Mouse (Mus musculus) forebrain, postnatal 0 days (tissue): ENCODE results near the gene Rarres2. TPM values are rescaled to one million over a fixed set of nuclear protein-coding genes. Genes with fewer than 3 reads are reported as not detected.
A peak's percentile ranks its signal among the peaks of the same experiment; 100 is the strongest.

Experiments used
- ATAC-seq: fragments of 200-750 bp; cut with Nextera tagmentation; 2 replicates; pipeline ENCODE4 v1.8.0; 2017; ENCODE audit warnings: mild to moderate bottlenecking, moderate library complexity
- DNase-seq: peaks from one replicate; pipeline ENCODE4 v3.0.0-alpha.2; 2015
- H3K27ac ChIP-seq: fragments of 300-500 bp; sonication (generic); 2 replicates; pipeline ENCODE4 v1.5.1; 2014; ENCODE audit warnings: low read depth, mild to moderate bottlenecking, antibody characterized with exemption, low read length, moderate library complexity, mixed read lengths
- H3K27me3 ChIP-seq: fragments of 300-500 bp; sonication (generic); 2 replicates; pipeline ENCODE4 v1.6.1; 2014; ENCODE audit warnings: mild to moderate bottlenecking, low read length, mixed read lengths; ENCODE audit not compliant: insufficient read depth
- H3K36me3 ChIP-seq: fragments of 300-500 bp; sonication (generic); 2 replicates; pipeline ENCODE4 v1.6.1; 2014; ENCODE audit warnings: mild to moderate bottlenecking, moderate library complexity; ENCODE audit not compliant: insufficient read depth
- H3K4me1 ChIP-seq: fragments of 300-500 bp; sonication (generic); 2 replicates; pipeline ENCODE4 v1.6.1; 2014; ENCODE audit warnings: antibody characterized with exemption; ENCODE audit not compliant: insufficient read depth
- H3K4me2 ChIP-seq: fragments of 300-500 bp; sonication (generic); 2 replicates; pipeline ENCODE4 v1.6.1; 2014; ENCODE audit warnings: low read depth, mild to moderate bottlenecking, moderate library complexity
- H3K4me3 ChIP-seq: fragments of 300-500 bp; sonication (generic); 2 replicates; pipeline ENCODE4 v1.5.1; 2014; ENCODE audit warnings: low read depth, low read length, mixed read lengths
- H3K9ac ChIP-seq: fragments of 300-500 bp; sonication (generic); 2 replicates; pipeline ENCODE4 v1.6.1; 2014; ENCODE audit warnings: mild to moderate bottlenecking
- H3K9me3 ChIP-seq: fragments of 300-500 bp; sonication (generic); 2 replicates; pipeline ENCODE4 v1.6.1; 2016; ENCODE audit warnings: low read length
- CTCF ChIP-seq: sonication (generic); IDR thresholded peaks from 2 replicates; pipeline ENCODE4 v1.5.1; 2016; ENCODE audit warnings: antibody characterized with exemption, control low read depth, low read depth
- WGBS: fragments of 180-500 bp; shearing (Covaris S2); extraction: QIAGEN DNeasy Blood & Tissue Kit; methylation state at CpG from one replicate; pipeline ENCODE4 v1.1.7; 2014; 5-methylcytosine and 5-hydroxymethylcytosine counted together
- polyA plus RNA-seq: library from polyadenylated mRNA; unstranded; fragments of >200 nt; fragmentation: Nextera tagmentation; extraction: Ambion mirVana; gene quantifications from 2 replicates; pipeline ENCODE4 v1.2.1, GENCODE M21; 2015
- total RNA-seq: library from RNA; depleted of rRNA; stranded (reverse); fragments of >200 nt; gene quantifications from 2 replicates; pipeline ENCODE4 v1.2.3, GENCODE M21; 2014; rRNA removed

The Rarres2 gene
- 8.0 and 9.1 TPM in 2 replicates for total RNA-seq
- polyA plus RNA-seq = 12.0 and 13.1 TPM in 2 replicates

DNA sequence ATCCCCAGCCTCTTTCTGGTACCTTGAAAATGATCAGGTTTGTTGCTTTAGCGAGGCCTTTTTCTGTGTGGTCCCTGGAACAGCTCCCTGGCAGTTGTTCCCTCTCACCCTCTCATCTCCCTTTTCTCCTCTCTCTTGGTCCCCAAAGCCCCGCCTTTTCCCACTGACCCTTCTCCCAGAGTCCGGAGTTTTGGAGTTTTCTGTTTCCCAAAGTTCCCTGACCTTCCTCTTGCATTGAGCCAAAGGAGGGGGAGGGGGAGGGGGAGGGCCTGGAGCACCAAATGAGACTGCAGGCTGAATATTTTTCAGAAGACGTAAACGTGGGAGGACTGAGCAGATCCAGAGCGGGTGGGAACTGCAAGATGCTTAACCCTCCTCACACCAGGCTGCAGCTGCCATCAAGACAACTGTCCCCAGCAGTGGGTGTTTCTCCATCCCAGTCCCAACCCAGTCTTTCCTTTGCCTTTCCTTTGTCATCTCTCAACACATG is at the start of gene Rarres2:
Gene Rarres2 (minus strand): TSS at position 218 of the 490 bp plus-strand sequence.
- DNase-seq (no peak), ATAC-seq (no peak)
- H3K36me3 ChIP-seq = peaks cover 3% of the 10 kb centered on the region; the same call in 1 of the 2 replicates
- no peaks in the 10 kb centered on the region for H3K9me3 ChIP-seq
- 37% methylated on average over 6 of the region's 6 CpGs for WGBS
- no peaks in the 10 kb centered on the region for H3K27me3 ChIP-seq
- no peak within 1 kb of the TSS for H3K4me2 ChIP-seq
- no peak within 1 kb of the TSS for H3K4me3 ChIP-seq
- no peak within 1 kb of the TSS for H3K27ac ChIP-seq
- no peak for TF ChIP-seq CTCF
- no peaks in the 10 kb centered on the region for H3K4me1 ChIP-seq
- no peak within 1 kb of the TSS for H3K9ac ChIP-seq

DNA sequence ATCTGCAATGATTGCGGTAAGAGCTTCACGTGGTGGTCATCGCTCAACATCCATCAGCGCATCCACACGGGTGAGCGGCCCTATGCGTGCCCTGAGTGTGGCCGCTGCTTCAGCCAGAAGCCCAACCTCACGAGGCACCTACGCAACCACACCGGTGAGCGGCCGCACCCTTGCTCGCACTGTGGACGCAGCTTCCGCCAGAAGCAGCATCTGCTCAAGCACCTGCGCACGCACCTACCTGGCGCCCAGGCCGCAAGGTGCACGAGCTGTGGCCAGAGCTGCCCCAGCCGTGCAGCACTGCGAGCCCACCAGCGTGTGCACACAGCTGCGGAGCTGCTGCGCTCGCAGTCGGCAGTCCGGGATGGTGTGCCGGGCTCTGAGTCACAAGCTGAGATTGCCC is 47.4 kb upstream of the Rarres2 start:
- Histone ChIP-seq H3K9ac (no peak overlapping the region), H3K9me3 (no peaks in the 10 kb centered on the region), H3K27ac (no peak overlapping the region), H3K27me3 (no peaks in the 10 kb centered on the region), H3K4me2 (no peak overlapping the region), H3K4me3 (no peak overlapping the region), H3K4me1 (no peaks in the 10 kb centered on the region), H3K36me3 (peaks cover 32% of the 10 kb centered on the region)
- ATAC-seq = no peak
- TF ChIP-seq CTCF = no peak
- 97% methylated on average over 30 of the region's 30 CpGs for WGBS
- no peak for DNase-seq

DNA sequence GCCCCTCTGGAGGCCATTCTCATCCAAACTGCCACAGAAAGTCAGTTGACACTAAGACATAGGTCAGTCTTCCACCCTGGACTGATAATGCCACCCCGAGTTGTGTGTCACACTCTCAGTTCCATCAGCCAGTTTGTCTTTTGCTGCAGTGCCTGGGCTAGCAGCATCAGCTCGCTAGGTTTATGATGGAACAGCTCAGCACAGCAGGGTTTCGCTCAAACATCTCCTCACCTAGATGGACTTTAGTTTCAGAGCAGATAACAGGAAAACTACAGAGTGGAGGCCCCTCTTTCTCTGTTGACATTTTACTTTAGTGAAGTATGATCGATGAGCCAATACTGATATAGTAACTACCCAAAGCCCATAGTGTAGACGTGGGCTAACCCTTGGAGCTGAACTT is 42.2 kb upstream of the Rarres2 start:
- no peaks in the 10 kb centered on the region for H3K27me3 ChIP-seq
- H3K36me3 ChIP-seq = peaks cover 30% of the 10 kb centered on the region
- DNase-seq = no peak
- no peak overlapping the region for H3K27ac ChIP-seq
- H3K4me3 ChIP-seq = no peak overlapping the region
- no peaks in the 10 kb centered on the region for H3K9me3 ChIP-seq
- H3K4me2 ChIP-seq = no peak overlapping the region
- H3K4me1 ChIP-seq = no peaks in the 10 kb centered on the region
- no peak for TF ChIP-seq CTCF
- no peak for ATAC-seq
- 94% methylated on average over 5 of the region's 5 CpGs for WGBS
- H3K9ac ChIP-seq = no peak overlapping the region

DNA sequence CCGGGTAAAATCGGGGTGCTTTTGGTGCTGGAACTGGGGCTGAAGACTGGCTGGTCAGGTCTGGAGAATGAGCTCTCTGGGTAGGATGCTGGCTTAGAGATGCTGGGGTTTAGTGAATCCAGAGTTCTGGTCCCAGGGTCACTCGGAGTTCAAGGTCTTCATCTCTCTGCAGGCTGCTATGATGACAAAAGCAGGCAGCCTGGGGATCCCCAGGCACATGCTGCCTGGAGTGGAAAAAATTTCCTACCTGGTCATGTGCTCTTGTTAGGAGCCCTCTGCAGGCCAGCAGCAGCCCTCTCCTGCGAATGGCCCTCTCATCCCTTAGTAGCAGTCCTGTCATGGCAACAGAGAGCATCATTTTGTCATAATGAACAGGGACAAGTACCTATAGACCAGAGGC is 40.9 kb upstream of the Rarres2 start:
- no peak for TF ChIP-seq CTCF
- Histone ChIP-seq H3K4me2 (no peak overlapping the region), H3K4me3 (no peak overlapping the region), H3K27me3 (no peaks in the 10 kb centered on the region), H3K9ac (no peak overlapping the region), H3K4me1 (no peaks in the 10 kb centered on the region), H3K36me3 (peaks cover 22% of the 10 kb centered on the region), H3K27ac (no peak overlapping the region), H3K9me3 (no peaks in the 10 kb centered on the region)
- no peak for DNase-seq
- 86% methylated on average over 4 of the region's 4 CpGs for WGBS
- no peak for ATAC-seq

DNA sequence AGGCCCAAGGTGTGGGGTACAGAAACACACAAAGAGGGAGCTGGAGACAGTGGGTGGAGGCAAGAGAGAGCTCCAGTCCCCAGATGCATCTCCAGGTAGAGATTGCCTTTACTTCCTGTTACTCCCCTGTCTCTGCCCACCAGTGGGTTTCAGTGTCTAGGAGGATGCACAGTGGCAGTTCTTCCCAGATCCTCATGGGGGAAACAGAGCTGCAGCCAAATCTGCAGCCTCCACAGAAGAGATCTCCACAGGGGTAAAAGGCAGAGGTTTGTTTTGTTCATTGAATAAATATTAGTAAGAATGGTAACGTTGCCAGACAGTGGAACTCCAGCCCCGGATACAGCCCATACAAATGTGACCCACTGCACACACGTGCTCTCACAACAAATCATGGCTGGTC is 38.1 kb upstream of the Rarres2 start:
- ATAC-seq = 0 out of 2 replicates have a peak, but pooled peaks have one; percentile 32
- WGBS = 85% methylated on average over 3 of the region's 3 CpGs

DNA sequence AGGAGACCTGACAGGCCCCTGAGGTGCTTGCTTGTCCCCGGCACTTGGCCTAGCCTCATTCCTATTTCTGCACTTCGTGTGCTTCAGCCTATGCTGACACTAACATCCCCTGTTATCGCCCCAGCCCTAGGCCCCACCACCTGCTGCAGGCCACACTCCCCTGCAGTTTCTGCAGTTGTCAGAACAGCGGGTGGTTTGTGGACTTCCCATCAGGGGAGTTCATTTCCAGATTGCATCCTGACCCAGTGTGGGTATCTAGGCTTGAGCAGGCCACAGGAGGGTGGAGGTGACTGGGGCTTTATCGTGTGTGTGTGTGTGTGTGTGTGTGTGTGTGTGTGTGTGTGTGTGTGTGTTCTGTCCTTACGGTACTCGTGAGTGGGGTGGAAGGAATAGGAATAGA is 36.9 kb upstream of the Rarres2 start:
- ATAC-seq (no peak), DNase-seq (no peak)
- no peaks in the 10 kb centered on the region for H3K27me3 ChIP-seq
- no peak for TF ChIP-seq CTCF
- H3K4me2 ChIP-seq = no peak overlapping the region
- no peaks in the 10 kb centered on the region for H3K9me3 ChIP-seq
- H3K4me3 ChIP-seq = no peak overlapping the region
- H3K4me1 ChIP-seq = no peaks in the 10 kb centered on the region
- H3K9ac ChIP-seq = no peak overlapping the region
- WGBS = 73% methylated on average over 7 of the region's 7 CpGs
- H3K36me3 ChIP-seq = peaks cover 11% of the 10 kb centered on the region
- H3K27ac ChIP-seq = no peak overlapping the region

More for the DNA sequence above, 38.1 kb upstream of the Rarres2 start:
- Histone ChIP-seq H3K4me3 (no peak overlapping the region), H3K36me3 (peaks cover 11% of the 10 kb centered on the region), H3K27ac (no peak overlapping the region), H3K4me2 (no peak overlapping the region), H3K9ac (no peak overlapping the region), H3K27me3 (no peaks in the 10 kb centered on the region), H3K9me3 (no peaks in the 10 kb centered on the region), H3K4me1 (no peaks in the 10 kb centered on the region)
- peak; percentile 13; the same call in 1 of the 2 replicates for TF ChIP-seq CTCF
- DNase-seq = no peak

DNA sequence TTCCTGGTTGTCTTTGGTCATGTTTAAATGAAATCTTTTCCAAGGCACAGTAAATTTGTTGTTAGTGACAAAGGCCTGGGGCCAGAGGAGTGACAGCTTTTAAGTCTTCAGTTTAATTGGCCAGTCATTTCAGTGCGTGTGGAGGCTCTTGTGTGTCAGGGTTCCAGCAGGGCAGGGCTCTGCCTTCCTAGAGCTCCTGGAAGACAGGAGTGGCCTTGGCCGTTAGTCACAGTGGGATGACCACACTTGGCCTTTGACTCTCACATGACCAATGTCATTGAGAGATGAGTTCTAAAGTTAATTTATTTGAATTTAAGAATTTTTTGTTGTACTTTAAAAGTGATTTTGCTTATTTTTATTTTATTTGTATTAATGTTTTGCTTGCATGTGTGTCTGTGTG is 35.5 kb upstream of the Rarres2 start:
- DNase-seq (no peak), ATAC-seq (no peak)
- Histone ChIP-seq H3K27ac (no peak overlapping the region), H3K36me3 (peaks cover 3% of the 10 kb centered on the region; the same call in 1 of the 2 replicates), H3K27me3 (no peaks in the 10 kb centered on the region), H3K4me2 (no peak overlapping the region), H3K9ac (no peak overlapping the region), H3K9me3 (no peaks in the 10 kb centered on the region), H3K4me1 (0 out of 2 replicates have a peak, but pooled peaks cover 2% of the 10 kb centered on the region), H3K4me3 (no peak overlapping the region)
- 57% methylated on average over 2 of the region's 2 CpGs for WGBS
- no peak for TF ChIP-seq CTCF
